Mouse (Mus musculus) kidney, postnatal 14 days (tissue): ENCODE measurements around the gene Vps36.

ENCODE experiments used
- DNase-seq: peaks from one replicate; pipeline ENCODE4 v3.0.0; 2022; ENCODE audit warnings: mixed read lengths

The Vps36 gene

DNA sequence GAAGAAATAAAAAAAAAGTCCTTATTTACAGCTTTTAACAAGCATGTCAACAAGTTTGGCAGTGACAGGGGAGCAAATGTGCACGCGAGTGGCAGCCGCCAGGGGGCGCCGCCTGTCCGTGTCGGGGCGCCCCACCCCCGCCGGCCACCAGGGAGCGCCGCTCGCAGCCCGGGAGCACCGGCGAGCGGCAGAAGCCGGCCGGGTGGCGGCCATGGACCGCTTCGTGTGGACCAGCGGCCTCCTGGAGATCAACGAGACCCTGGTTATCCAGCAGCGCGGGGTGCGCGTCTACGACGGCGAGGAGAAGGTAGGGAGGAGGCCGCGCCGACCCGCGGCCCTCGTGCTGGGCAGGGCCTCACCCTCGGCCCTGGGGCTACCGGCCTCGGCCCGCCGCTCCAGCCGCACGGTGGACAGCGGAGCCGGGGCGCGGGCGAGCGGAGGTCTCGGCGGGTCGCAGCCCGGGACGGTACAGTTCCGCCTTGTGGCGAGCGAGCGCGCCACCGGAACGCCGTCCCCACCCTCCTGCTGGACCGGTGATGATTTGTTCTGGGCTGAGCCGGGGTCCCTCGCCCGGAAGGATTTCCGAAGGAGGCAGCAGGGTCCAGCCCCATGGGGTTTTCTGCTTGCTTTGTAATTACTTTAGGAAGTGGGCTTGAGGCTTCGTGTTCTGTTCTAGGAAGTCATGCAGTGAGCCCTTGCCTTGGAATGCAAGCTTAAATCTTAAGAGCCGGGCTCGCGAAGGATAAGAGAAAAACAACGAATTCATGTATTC, at the start of gene Vps36:
TSS of gene Vps36 (plus strand) at position 150 of the 772 bp plus-strand sequence.
- peak; percentile 93 for DNase-seq

GRCm38 (mm10) chr8:22143764-22144491, 48.7 kb upstream of the Vps36 start:
- no peak for DNase-seq

DNA sequence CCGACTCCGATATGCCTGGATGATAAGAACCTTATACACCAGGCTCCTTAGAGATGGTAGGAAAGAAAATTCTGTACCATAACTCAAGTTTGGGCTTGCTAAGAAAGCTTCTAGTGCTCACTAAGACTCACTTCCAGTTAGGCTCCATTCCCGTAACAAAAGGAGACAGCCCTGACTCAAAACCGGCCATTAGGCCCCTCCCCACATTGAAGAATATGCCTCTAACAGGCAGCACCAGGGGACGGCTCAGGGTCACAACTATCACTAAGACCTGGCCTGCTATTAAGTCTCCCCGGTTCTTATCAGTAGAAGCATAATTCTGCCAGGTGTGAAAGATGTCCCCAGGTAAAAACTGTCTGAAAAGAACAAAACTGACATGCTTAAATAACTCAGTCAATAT, 46.8 kb upstream of the Vps36 start:
- DNase-seq, result no peak

GRCm38 (mm10) chr8:22147706-22148366, 44.8 kb upstream of the Vps36 start:
- peak; percentile 13 for DNase-seq

- no peak for DNase-seq
Measured at GRCm38 (mm10) chr8:22148367-22148740, 44.3 kb upstream of the Vps36 start.

- no peak for DNase-seq
Measured at GRCm38 (mm10) chr8:22149643-22150344, 42.8 kb upstream of the Vps36 start.

- DNase-seq, result peak; percentile 38
Measured at GRCm38 (mm10) chr8:22150345-22150663, 42.3 kb upstream of the Vps36 start.

DNA sequence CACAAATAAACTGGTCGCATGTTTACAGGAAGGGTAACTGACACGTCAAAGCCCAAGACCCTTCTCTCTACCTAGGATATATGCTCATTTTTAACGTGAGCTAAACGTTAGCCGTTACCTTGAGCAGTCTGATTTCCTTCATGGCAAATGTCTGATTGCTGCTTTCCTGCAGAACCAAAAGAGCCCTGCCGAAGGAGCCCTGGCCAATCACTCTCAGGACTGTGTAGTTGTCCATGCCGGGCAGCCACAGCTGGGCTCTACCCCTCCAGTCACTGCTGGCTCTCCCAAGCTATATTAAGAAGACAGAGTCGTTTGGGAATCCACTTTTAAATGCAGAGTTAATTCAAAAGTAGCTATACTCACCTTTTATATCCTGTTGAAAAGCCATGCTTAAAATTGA, 30.4 kb upstream of the Vps36 start:
- no peak for DNase-seq

GRCm38 (mm10) chr8:22164431-22164830, 28.2 kb upstream of the Vps36 start:
- no peak for DNase-seq

- DNase-seq, result no peak
Measured at GRCm38 (mm10) chr8:22165251-22166079, 27.1 kb upstream of the Vps36 start.

GRCm38 (mm10) chr8:22166080-22166603, 26.5 kb upstream of the Vps36 start, which contains the start of gene Nek3:
Gene Nek3, minus strand, starts transcription at chr8:22166435.
- DNase-seq, result peak; percentile 90

DNA sequence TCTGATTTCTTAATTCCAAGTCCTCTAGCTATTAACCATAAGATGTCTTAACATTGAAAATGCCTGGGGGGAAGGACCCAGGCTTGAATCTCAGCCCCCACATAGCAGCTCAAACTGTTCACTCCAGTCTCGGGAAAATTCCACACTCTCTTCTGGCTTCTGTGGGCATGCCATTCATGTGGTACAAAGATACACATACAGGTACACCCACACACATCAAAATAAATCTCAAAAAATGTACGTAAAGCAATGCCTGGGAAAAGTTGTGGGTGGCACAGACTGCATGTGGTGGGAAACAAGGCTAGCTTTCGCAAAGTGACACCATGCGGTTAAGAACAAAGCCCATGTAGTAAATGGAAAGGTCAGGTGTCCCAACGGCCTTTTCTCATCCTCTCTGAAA, 23.4 kb upstream of the Vps36 start:
- DNase-seq, result no peak

DNA sequence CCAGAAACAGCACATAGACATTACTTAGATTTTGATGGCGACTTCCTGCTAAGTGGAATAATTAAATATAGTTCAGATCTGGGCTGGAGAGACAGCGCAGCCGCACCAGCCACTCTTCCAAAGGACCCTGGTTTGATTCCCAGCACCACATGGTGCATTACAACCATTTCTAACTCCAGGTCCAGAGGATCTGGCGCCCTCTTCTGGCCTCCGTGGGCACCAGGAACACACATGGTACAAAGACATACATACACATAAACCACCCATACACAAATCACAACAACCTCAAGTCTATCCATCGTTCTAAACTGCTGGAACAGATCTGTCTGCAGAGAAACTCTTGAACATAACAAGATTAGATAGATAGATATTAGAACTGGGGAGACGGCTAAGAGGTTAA, 16.6 kb upstream of the Vps36 start:
- no peak for DNase-seq

- DNase-seq, result peak; percentile 22
Measured at GRCm38 (mm10) chr8:22184884-22185283, 7.7 kb upstream of the Vps36 start.

DNA sequence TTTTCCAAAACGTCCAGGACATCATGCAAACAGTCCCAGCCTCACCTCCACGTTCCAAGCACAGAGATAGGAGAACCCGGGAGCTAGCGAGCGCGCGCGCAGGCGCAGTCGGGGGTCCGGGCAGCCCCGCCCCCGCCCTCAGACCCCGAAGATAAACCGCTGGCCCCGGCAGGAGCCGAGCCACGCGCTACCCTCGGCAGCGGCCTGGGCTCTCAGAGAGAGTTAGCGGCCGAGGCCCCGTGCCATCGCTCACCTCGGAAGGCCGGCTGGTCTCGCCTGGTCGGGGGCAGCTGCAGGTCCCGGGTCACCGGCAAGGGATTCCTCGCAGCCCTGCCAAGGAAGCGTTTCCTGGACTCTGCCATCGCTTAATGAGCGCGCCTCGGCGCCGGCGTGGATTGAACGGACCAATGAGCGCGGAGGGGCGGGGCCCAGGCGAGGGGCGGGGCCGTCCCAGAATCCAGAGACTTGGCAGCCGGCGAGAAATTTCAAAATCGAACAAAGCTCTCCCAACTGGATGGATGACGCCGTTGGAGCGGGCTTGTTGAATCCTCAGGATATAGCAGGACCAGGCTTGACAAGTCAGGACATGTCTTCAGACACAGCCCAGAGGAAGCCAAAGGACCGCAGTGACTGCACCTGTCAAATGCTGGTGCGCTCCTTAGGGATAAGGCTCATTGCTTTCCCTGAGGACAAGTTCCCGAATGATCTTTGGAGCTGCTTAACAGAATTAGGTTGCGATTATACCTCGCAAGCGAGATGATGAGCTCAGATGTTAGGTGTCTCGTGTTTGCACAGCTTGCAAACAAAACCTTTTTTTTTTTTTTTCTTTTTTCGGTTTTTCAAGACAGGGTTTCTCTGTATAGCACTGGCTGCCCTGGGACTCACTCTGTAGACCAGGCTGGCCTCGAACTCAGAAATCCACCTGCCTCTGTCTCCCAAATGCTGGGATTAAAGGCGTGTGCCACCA, 6.9 kb upstream of the Vps36 start, which contains the start of gene Ckap2:
TSS of gene Ckap2 (minus strand) at position 389 of the 967 bp plus-strand sequence.
- peak; percentile 96 for DNase-seq

GRCm38 (mm10) chr8:22193432-22194010, 912 bp downstream of the Vps36 start:
- peak; percentile 35 for DNase-seq

- DNase-seq, result no peak
Measured at GRCm38 (mm10) chr8:22197914-22198313, 5.3 kb downstream of the Vps36 start.

GRCm38 (mm10) chr8:22199481-22199880, 6.9 kb downstream of the Vps36 start:
- no peak for DNase-seq

GRCm38 (mm10) chr8:22207535-22207934, 14.9 kb downstream of the Vps36 start:
- no peak for DNase-seq

GRCm38 (mm10) chr8:22209012-22209411, 16.4 kb downstream of the Vps36 start:
- DNase-seq, result peak; percentile 42
